Mouse (Mus musculus) CD4-positive naive resting alpha-beta T cell, adult 76 days (primary cell): ENCODE measurements around the gene Gm15130. TPM values are rescaled to one million over a fixed set of nuclear protein-coding genes. Genes with fewer than 3 reads are reported as not detected.

Experiments
- total RNA-seq: library from RNA; stranded (reverse); gene quantifications from one replicate; pipeline ENCODE4 v1.2.4, GENCODE M21; 2023

The Gm15130 gene
- not detected for total RNA-seq

GRCm38 (mm10) chr2:111152836-111153235 lies at the start of gene Gm15130:
TSS of gene Gm15130 (minus strand) at chr2:111152936.

DNA sequence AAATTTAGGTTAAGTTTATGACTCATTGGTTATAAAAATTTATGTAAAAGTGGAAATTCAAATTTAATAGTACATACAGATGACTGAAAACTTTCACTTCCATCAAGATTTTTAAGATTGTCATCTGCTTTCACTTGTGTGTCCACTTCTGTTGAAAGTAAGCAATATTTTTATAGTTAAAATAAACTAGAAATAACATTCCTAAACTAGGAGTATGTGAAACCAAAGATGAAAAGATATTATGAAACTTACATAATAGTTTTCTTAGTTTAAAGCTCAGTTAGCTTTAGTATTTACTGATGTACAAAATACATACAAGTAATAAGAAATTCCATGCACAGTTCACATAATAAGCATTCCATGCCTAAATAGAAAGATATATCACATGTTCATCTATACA lies 46.9 kb downstream of the Gm15130 start, which contains the start of gene Gm13941:
Gene Gm13941, minus strand, starts transcription at position 101 of the 400 bp plus-strand sequence.

Other genes starting within 250 kb of the Gm15130 start
- gene Ano3, start 202.0 kb downstream of the Gm15130 start, total RNA-seq, result not detected
- not detected for gene Gm13941, start 47.0 kb downstream of the Gm15130 start, total RNA-seq
- not detected for gene 4930430A15Rik, start 76.7 kb upstream of the Gm15130 start, total RNA-seq
- gene Olfr1275, start 82.3 kb upstream of the Gm15130 start, total RNA-seq, result not detected
- not detected for gene Olfr1276, start 101.6 kb upstream of the Gm15130 start, total RNA-seq
- gene Olfr1277, start 121.2 kb upstream of the Gm15130 start, total RNA-seq, result not detected
- gene Olfr1278, start 137.2 kb upstream of the Gm15130 start, total RNA-seq, result not detected
- gene Olfr1279, start 147.7 kb upstream of the Gm15130 start, total RNA-seq, result not detected
- not detected for gene Olfr1280, start 161.1 kb upstream of the Gm15130 start, total RNA-seq
- gene Olfr1281, start 173.6 kb upstream of the Gm15130 start, total RNA-seq, result not detected
- gene Olfr1282, start 183.1 kb upstream of the Gm15130 start, total RNA-seq, result not detected
- not detected for gene Olfr1283, start 213.9 kb upstream of the Gm15130 start, total RNA-seq
- not detected for gene Olfr1284, start 222.6 kb upstream of the Gm15130 start, total RNA-seq